Mouse (Mus musculus) c-Kit-negative CD71-positive TER-119-positive erythroid progenitor cells, embryonic 14.5 days (primary cell): ENCODE results near the gene Dock2.

ENCODE experiments used
- DNase-seq: peaks from one replicate; pipeline ENCODE4 v3.0.0-alpha.2; 2013; ENCODE audit warnings: low read depth, low spot score

Gene Dock2

GRCm38 (mm10) chr11:34769396-34769795 lies 14.3 kb downstream of the Dock2 start:
- no peak for DNase-seq

GRCm38 (mm10) chr11:34763739-34764361 lies 19.8 kb downstream of the Dock2 start:
- no peak for DNase-seq

GRCm38 (mm10) chr11:34762570-34763127 lies 21.0 kb downstream of the Dock2 start:
- no peak for DNase-seq

GRCm38 (mm10) chr11:34762125-34762524 lies 21.6 kb downstream of the Dock2 start:
- DNase-seq = no peak

- DNase-seq = no peak
Observed at GRCm38 (mm10) chr11:34759582-34759981, 24.1 kb downstream of the Dock2 start.

- DNase-seq = no peak
Observed at GRCm38 (mm10) chr11:34741081-34741480, 42.6 kb downstream of the Dock2 start.

- DNase-seq = no peak
Observed at GRCm38 (mm10) chr11:34739816-34740215, 43.9 kb downstream of the Dock2 start.

GRCm38 (mm10) chr11:34738945-34739344 lies 44.7 kb downstream of the Dock2 start:
- DNase-seq = no peak

GRCm38 (mm10) chr11:34737193-34737592 lies 46.5 kb downstream of the Dock2 start:
- no peak for DNase-seq

- DNase-seq = no peak
Observed at GRCm38 (mm10) chr11:34734033-34734432, 49.7 kb downstream of the Dock2 start.

- no peak for DNase-seq
Observed at GRCm38 (mm10) chr11:34727467-34727866, 56.2 kb downstream of the Dock2 start.

- DNase-seq = no peak
Observed at GRCm38 (mm10) chr11:34726699-34727347, 56.9 kb downstream of the Dock2 start.

GRCm38 (mm10) chr11:34713360-34713759 lies 70.3 kb downstream of the Dock2 start:
- no peak for DNase-seq

- DNase-seq = no peak
Observed at GRCm38 (mm10) chr11:34708278-34708677, 75.4 kb downstream of the Dock2 start.

GRCm38 (mm10) chr11:34707360-34707759 lies 76.3 kb downstream of the Dock2 start:
- DNase-seq = no peak

- no peak for DNase-seq
Observed at GRCm38 (mm10) chr11:34705108-34705446, 78.6 kb downstream of the Dock2 start.

GRCm38 (mm10) chr11:34704384-34705107 lies 79.1 kb downstream of the Dock2 start:
- DNase-seq = no peak

GRCm38 (mm10) chr11:34703851-34704250 lies 79.8 kb downstream of the Dock2 start:
- DNase-seq = no peak

- DNase-seq = peak; percentile 57
Observed at GRCm38 (mm10) chr11:34681790-34682189, 101.9 kb downstream of the Dock2 start.

GRCm38 (mm10) chr11:34544631-34545030 lies 239.1 kb downstream of the Dock2 start:
- peak; percentile 25 for DNase-seq

GRCm38 (mm10) chr11:34532131-34532530 lies 251.6 kb downstream of the Dock2 start:
- no peak for DNase-seq

GRCm38 (mm10) chr11:34530971-34531370 lies 252.7 kb downstream of the Dock2 start:
- no peak for DNase-seq

- no peak for DNase-seq
Observed at GRCm38 (mm10) chr11:34528006-34528405, 255.7 kb downstream of the Dock2 start.
